Mouse (Mus musculus): ENCODE measurements at regions not wholly inside any gene's neighbourhood (a gene's known extent, or its start where the extent isn't known, plus 50 kb on each side); places are given as distances from the start of the nearest gene placed in this dataset.
A peak's percentile ranks its signal among the peaks of the same experiment; 100 is the strongest.

DNA sequence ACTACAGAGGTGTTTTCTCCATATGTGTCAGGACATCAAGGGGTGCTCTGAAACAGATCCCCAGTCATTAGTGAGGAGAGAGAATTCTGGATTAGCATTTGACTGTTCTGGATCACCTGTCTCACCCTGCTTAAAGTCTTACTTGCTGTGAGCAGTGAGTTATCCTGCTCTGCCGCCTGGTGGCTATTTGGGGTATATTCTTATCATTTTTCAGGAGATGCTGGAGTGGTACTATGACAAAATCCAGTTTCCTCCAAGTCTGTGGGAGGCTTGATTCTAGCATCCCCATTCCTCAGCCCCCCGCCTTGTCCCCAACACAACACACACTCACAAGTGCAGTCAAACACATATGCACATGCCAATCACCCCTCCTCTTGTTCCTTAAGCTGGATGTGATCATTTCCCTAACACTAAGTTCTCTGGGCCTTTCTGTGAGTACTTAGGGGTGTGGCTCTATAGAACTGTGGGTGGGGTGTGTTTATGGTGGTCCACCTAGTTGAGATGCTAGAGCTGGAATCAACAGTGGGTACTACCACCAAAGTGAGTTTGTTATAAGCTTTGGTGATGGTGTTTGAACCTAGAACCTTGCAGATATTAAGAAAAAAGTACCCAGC, 624.6 kb upstream of the Vstm2b start:
- DNase-seq (peak; percentile 21), ATAC-seq (no peak)
- H3K36me3 ChIP-seq (replicated peaks; ENCODE audit: insufficient read depth, low read length): no peaks in the 10 kb centered on the region

DNA sequence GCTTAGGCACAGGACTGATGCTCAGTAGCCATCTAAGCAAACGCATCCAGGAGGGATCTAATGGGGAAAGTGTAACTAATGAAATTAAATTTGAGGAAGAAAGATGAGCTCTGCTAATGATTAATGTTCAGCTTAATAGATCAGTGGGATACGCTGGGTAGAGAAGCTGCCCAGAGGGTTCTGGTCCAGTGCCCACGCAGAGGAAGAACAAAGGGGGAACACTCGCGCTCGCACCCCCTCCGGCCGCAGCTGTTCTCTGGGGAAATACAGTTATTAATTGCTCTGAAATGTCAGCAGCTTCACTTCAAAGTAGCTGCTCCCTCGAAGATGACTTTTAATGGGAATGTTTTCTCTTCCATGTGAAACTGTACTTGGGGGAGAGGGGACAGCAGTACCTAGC, 623.0 kb upstream of the Vstm2b start:
- H3K9ac ChIP-seq (replicated peaks): no peak overlapping the region
- no peak overlapping the region for H3K27ac ChIP-seq (ENCODE audit: low read depth)
- no peaks in the 10 kb centered on the region for H3K9me3 ChIP-seq (ENCODE audit: low read length)
- H3K27me3 ChIP-seq (ENCODE audit: insufficient read depth, low read length): no peaks in the 10 kb centered on the region
- H3K36me3 ChIP-seq (replicated peaks; ENCODE audit: insufficient read depth, low read length): no peaks in the 10 kb centered on the region
- H3K4me2 ChIP-seq (ENCODE audit: low read depth, low read length): no peak overlapping the region
- no peak overlapping the region for H3K4me3 ChIP-seq (ENCODE audit: low read depth, low read length)
- TF ChIP-seq CTCF (IDR thresholded peaks at IDR 0.05; ENCODE audit: low read depth): no peak
- no peak for TF ChIP-seq EP300 (IDR thresholded peaks at IDR 0.05; ENCODE audit: low read depth)
- H3K4me1 ChIP-seq (ENCODE audit: insufficient read depth): no peaks in the 10 kb centered on the region
- ATAC-seq (no peak), DNase-seq (no peak)
- 84% methylated on average over 9 of the region's 9 CpGs for WGBS (ENCODE audit: insufficient replicate concordance)

More for the DNA sequence above, 624.6 kb upstream of the Vstm2b start:
- TF ChIP-seq EP300 (IDR thresholded peaks at IDR 0.05; ENCODE audit: low read depth): no peak
- peak; percentile 68 for TF ChIP-seq CTCF (IDR thresholded peaks at IDR 0.05; ENCODE audit: low read depth)
- no peak overlapping the region for H3K4me2 ChIP-seq (ENCODE audit: low read depth, low read length)
- no peak overlapping the region for H3K4me3 ChIP-seq (ENCODE audit: low read depth, low read length)
- 14% methylated on average over 2 of the region's 2 CpGs for WGBS (ENCODE audit: insufficient replicate concordance)
- H3K27me3 ChIP-seq (ENCODE audit: insufficient read depth, low read length): no peaks in the 10 kb centered on the region
- no peak overlapping the region for H3K27ac ChIP-seq (ENCODE audit: low read depth)
- H3K4me1 ChIP-seq (ENCODE audit: insufficient read depth): no peaks in the 10 kb centered on the region
- no peak overlapping the region for H3K9ac ChIP-seq (replicated peaks)
- no peaks in the 10 kb centered on the region for H3K9me3 ChIP-seq (ENCODE audit: low read length)

DNA sequence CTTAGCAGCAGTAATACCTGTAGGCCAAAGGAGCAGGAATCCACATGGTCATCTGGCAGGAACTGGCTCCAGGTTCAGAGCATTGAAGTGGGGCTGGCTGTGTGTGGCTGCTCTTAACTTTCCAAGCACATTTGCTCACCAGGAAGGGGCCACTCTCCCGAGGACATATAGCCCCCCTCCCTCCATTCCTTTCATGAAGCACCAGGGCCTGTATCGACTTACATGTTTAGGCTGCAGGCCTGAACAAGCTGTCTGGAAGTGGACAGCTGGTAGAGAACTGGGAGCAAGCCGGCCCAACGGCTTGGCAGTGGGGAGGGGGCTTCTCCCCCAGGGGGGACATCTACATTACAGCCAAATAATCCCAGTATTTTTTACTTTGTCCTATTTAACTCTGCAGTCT, 622.5 kb upstream of the Vstm2b start:
- no peaks in the 10 kb centered on the region for H3K27me3 ChIP-seq (ENCODE audit: insufficient read depth, low read length)
- TF ChIP-seq CTCF (IDR thresholded peaks at IDR 0.05; ENCODE audit: low read depth) (no peak), EP300 (IDR thresholded peaks at IDR 0.05; ENCODE audit: low read depth) (no peak)
- ATAC-seq (no peak), DNase-seq (no peak)
- no peaks in the 10 kb centered on the region for H3K4me1 ChIP-seq (ENCODE audit: insufficient read depth)
- WGBS (ENCODE audit: insufficient replicate concordance): 47% methylated on average over 4 of the region's 4 CpGs
- no peaks in the 10 kb centered on the region for H3K9me3 ChIP-seq (ENCODE audit: low read length)
- H3K4me3 ChIP-seq (ENCODE audit: low read depth, low read length): no peak overlapping the region
- no peak overlapping the region for H3K27ac ChIP-seq (ENCODE audit: low read depth)
- H3K9ac ChIP-seq (replicated peaks): no peak overlapping the region
- no peak overlapping the region for H3K4me2 ChIP-seq (ENCODE audit: low read depth, low read length)
- no peaks in the 10 kb centered on the region for H3K36me3 ChIP-seq (replicated peaks; ENCODE audit: insufficient read depth, low read length)

DNA sequence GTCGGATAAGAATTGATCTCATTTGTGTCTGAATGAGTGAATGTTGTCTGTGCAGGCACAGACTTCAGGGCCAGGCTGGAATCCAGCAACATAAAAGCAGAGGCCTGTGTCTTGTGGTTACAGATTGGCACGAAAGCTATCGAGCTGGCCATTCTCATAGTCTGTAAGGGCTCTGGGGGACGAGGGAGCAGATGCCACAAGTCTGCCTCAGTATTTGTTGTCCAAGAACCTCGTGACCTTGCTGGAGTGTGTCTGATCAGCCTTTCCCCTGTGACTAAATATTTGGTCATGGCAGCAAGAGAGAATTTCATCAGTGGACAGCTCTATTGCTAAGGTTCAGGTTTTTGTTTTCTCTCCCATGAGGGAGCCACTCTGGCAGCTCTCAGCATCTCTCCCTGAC, 622.0 kb upstream of the Vstm2b start:
- DNase-seq: no peak
- TF ChIP-seq EP300 (IDR thresholded peaks at IDR 0.05; ENCODE audit: low read depth) (no peak), CTCF (IDR thresholded peaks at IDR 0.05; ENCODE audit: low read depth) (no peak)
- ATAC-seq: peak; percentile 48

DNA sequence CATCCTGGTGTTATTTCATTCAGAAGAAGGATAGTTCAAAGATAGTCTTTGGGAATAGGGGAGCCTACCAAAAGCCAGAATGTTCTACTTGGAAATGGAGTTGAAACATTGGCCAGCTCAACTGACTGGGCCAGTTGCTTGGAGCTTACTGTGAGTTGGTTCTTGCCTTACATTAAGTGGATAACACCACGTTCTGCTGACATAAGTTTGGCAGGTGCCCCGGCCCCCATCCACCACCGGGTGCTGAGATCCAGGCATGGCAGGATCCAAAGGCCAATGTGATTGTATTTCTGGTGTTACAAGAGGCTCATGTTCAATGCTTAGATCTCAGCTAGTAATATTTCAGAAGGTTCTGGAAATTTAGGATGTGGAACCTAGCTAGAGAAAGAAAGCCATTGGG, 608.0 kb upstream of the Vstm2b start:
- no peak for TF ChIP-seq EP300 (IDR thresholded peaks at IDR 0.05; ENCODE audit: low read depth)
- TF ChIP-seq CTCF (IDR thresholded peaks at IDR 0.05; ENCODE audit: low read depth): no peak
- H3K27me3 ChIP-seq (ENCODE audit: insufficient read depth, low read length): no peaks in the 10 kb centered on the region

More for the DNA sequence above, 622.0 kb upstream of the Vstm2b start:
- no peak overlapping the region for H3K27ac ChIP-seq (ENCODE audit: low read depth)
- no peaks in the 10 kb centered on the region for H3K27me3 ChIP-seq (ENCODE audit: insufficient read depth, low read length)
- H3K4me1 ChIP-seq (ENCODE audit: insufficient read depth): no peaks in the 10 kb centered on the region
- no peak overlapping the region for H3K4me3 ChIP-seq (ENCODE audit: low read depth, low read length)
- H3K4me2 ChIP-seq (ENCODE audit: low read depth, low read length): no peak overlapping the region
- H3K36me3 ChIP-seq (replicated peaks; ENCODE audit: insufficient read depth, low read length): no peaks in the 10 kb centered on the region
- 51% methylated on average over 5 of the region's 5 CpGs for WGBS (ENCODE audit: insufficient replicate concordance)
- no peaks in the 10 kb centered on the region for H3K9me3 ChIP-seq (ENCODE audit: low read length)
- no peak overlapping the region for H3K9ac ChIP-seq (replicated peaks)

DNA sequence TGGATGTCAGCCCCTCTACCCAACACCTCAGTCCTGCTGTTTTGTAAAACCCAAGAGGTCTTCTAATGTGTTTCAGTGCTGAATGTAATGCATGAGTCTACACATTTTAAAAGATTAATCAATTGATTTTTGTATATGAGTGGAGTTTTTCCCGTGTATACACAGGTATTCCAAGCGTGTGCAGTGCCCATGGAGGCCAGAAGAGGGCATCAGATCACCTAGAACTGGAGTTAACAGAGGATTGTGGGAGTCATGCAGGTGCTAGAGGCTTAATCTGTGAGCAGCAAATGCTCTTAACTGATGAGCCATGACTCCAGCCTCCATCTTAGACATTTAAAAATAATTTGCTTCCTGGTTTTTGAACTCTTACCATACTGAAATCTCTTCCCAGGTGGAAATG, 587.6 kb upstream of the Vstm2b start:
- WGBS (ENCODE audit: insufficient replicate concordance): 32% methylated on average over 2 of the region's 2 CpGs
- Histone ChIP-seq H3K36me3 (replicated peaks; ENCODE audit: insufficient read depth, low read length) (no peaks in the 10 kb centered on the region), H3K4me1 (ENCODE audit: insufficient read depth) (no peaks in the 10 kb centered on the region), H3K4me3 (ENCODE audit: low read depth, low read length) (no peak overlapping the region), H3K9me3 (ENCODE audit: low read length) (no peaks in the 10 kb centered on the region), H3K27me3 (ENCODE audit: insufficient read depth, low read length) (no peaks in the 10 kb centered on the region), H3K27ac (ENCODE audit: low read depth) (no peak overlapping the region), H3K9ac (replicated peaks) (no peak overlapping the region), H3K4me2 (ENCODE audit: low read depth, low read length) (no peak overlapping the region)
- no peak for ATAC-seq
- no peak for DNase-seq
- peak; percentile 19; the same call in 1 of the 2 replicates for TF ChIP-seq CTCF (IDR thresholded peaks at IDR 0.05; ENCODE audit: low read depth)
- no peak for TF ChIP-seq EP300 (IDR thresholded peaks at IDR 0.05; ENCODE audit: low read depth)

More for the DNA sequence above, 608.0 kb upstream of the Vstm2b start:
- Histone ChIP-seq H3K36me3 (replicated peaks; ENCODE audit: insufficient read depth, low read length) (no peaks in the 10 kb centered on the region), H3K4me3 (ENCODE audit: low read depth, low read length) (no peak overlapping the region), H3K4me1 (ENCODE audit: insufficient read depth) (no peaks in the 10 kb centered on the region), H3K27ac (ENCODE audit: low read depth) (no peak overlapping the region), H3K9ac (replicated peaks) (no peak overlapping the region), H3K9me3 (ENCODE audit: low read length) (no peaks in the 10 kb centered on the region), H3K4me2 (ENCODE audit: low read depth, low read length) (no peak overlapping the region)
- no peak for DNase-seq
- 69% methylated on average over 3 of the region's 3 CpGs for WGBS (ENCODE audit: insufficient replicate concordance)
- ATAC-seq: no peak

All from liver, postnatal 0 days (tissue).